Mouse (Mus musculus) left cerebral cortex, adult 2 months (tissue): ENCODE results near the gene Sdhc. TPM values are rescaled to one million over a fixed set of nuclear protein-coding genes. Genes with fewer than 3 reads are reported as not detected.
A peak's percentile ranks its signal among the peaks of the same experiment; 100 is the strongest.
"Not testable (repeated sequence)": the region's sequence is repeated elsewhere in the genome, so short reads cannot be mapped to it uniquely, and the experiment has no call there.

ENCODE experiments used
- DNase-seq, 2 experiments: peaks; one replicate each; pipeline ENCODE4 v3.0.0; 2021 to 2022; ENCODE audit warnings: low spot score in 2 of 2, mixed read lengths in 1 of 2; ENCODE audit errors: extremely low spot score in 1 of 2
- H3K27ac ChIP-seq: fragments of 200-600 bp; 2 replicates; pipeline ENCODE4 v1.8.1; 2022
- H3K4me3 ChIP-seq: fragments of 200-600 bp; 2 replicates; pipeline ENCODE4 v1.8.1; 2022
- CTCF ChIP-seq: fragments of 200-600 bp; IDR thresholded peaks from 2 replicates; pipeline ENCODE4 v1.8.1; 2022; ENCODE audit warnings: antibody characterized with exemption, mild to moderate bottlenecking, moderate library complexity
- intact Hi-C: fragments of 180-260 bp; cut with DNase I; formaldehyde crosslinking; loops from one replicate; pipeline ENCODE4 v1.15.1; 2025
- microRNA-seq, 2 experiments: library from miRNA; unstranded; fragments of <30 nt; microRNA quantifications; one replicate each; pipeline ENCODE4 v1.2.0; 2021
- total RNA-seq, 2 experiments: library from RNA; stranded (reverse); gene quantifications; 2 replicates each; pipeline ENCODE4 v1.2.3; 2021

Gene Sdhc
- total RNA-seq, 2 experiments from 2014 or later, result 194 to 195 TPM

GRCm38 (mm10) chr1:171090761-171091160 is 59.6 kb downstream of the Sdhc start:
- intact Hi-C loops, result no loop called here
- no peak for DNase-seq
- no peak for TF ChIP-seq CTCF
- Histone ChIP-seq H3K4me3 (no peak overlapping the region), H3K27ac (no peak overlapping the region)

- H3K27ac ChIP-seq, result no peak overlapping the region
- no peak for TF ChIP-seq CTCF
- no peak for DNase-seq
- no peak overlapping the region for H3K4me3 ChIP-seq
- intact Hi-C loops, result no loop called here
Observed at GRCm38 (mm10) chr1:171089891-171090290, 60.5 kb downstream of the Sdhc start.

GRCm38 (mm10) chr1:171088237-171088869 is 62.0 kb downstream of the Sdhc start:
- H3K4me3 ChIP-seq, intact Hi-C loops: not testable (repeated sequence)

GRCm38 (mm10) chr1:171085718-171086117 is 64.7 kb downstream of the Sdhc start:
- H3K27ac ChIP-seq, result no peak overlapping the region
- DNase-seq, result no peak
- peak overlapping the region; percentile 39 for H3K4me3 ChIP-seq
- intact Hi-C loops, result no loop called here
- TF ChIP-seq CTCF, result no peak

More at GRCm38 (mm10) chr1:171088237-171088869, 62.0 kb downstream of the Sdhc start:
- DNase-seq, H3K27ac ChIP-seq: not testable (repeated sequence)

- H3K27ac ChIP-seq, intact Hi-C loops, H3K4me3 ChIP-seq, DNase-seq: not testable (repeated sequence)
Observed at GRCm38 (mm10) chr1:171081512-171082231, 68.7 kb downstream of the Sdhc start.

GRCm38 (mm10) chr1:171079825-171080224 is 70.6 kb downstream of the Sdhc start:
- H3K27ac ChIP-seq, intact Hi-C loops, H3K4me3 ChIP-seq, DNase-seq: not testable (repeated sequence)

GRCm38 (mm10) chr1:171079345-171079744 is 71.1 kb downstream of the Sdhc start:
- H3K4me3 ChIP-seq, H3K27ac ChIP-seq, DNase-seq, intact Hi-C loops: not testable (repeated sequence)

- DNase-seq, H3K4me3 ChIP-seq, H3K27ac ChIP-seq, intact Hi-C loops: not testable (repeated sequence)
Observed at GRCm38 (mm10) chr1:171078419-171078818, 72.0 kb downstream of the Sdhc start.

- intact Hi-C loops, H3K27ac ChIP-seq: not testable (repeated sequence)
- peak; percentile 38 to 39 for DNase-seq
- H3K4me3 ChIP-seq, result peak overlapping the region; percentile 42
Observed at GRCm38 (mm10) chr1:171077955-171078354, 72.4 kb downstream of the Sdhc start.

- DNase-seq, intact Hi-C loops, H3K4me3 ChIP-seq, H3K27ac ChIP-seq: not testable (repeated sequence)
Observed at GRCm38 (mm10) chr1:171077192-171077591, 73.2 kb downstream of the Sdhc start.

Small RNA genes within 50 kb of the gene (microRNA-seq; reads per million reads assigned to microRNA genes)
- 0 reads per million in 2 experiments for gene Gm27844

Other genes with a start within 250 kb of the Sdhc start
- gene Fcrlb, start 237.7 kb downstream of the Sdhc start, total RNA-seq, result under 1 TPM; 0.97 to 0.98 TPM
- not detected for gene Fcrla, start 223.0 kb downstream of the Sdhc start, total RNA-seq
- gene Fcgr2b, start 174.1 kb downstream of the Sdhc start, total RNA-seq, result 1 to 10 TPM; 4.7 to 5.0 TPM
- under 1 TPM in 1 of 2 experiments, not detected in 1; 0.36 TPM for gene Fcgr4, start 131.7 kb downstream of the Sdhc start, total RNA-seq
- 10 to 100 TPM; 11.6 to 14.3 TPM for gene Fcgr3, start 85.7 kb downstream of the Sdhc start, total RNA-seq
- 1 to 10 TPM in 1 of 2 experiments, not detected in 1; 1.5 TPM for gene Cfap126, start 36.7 kb downstream of the Sdhc start, total RNA-seq
- not detected for gene Mpz, start 108 bp upstream of the Sdhc start, total RNA-seq
- 100 to 1,000 TPM in 1 of 2 experiments, 10 to 100 TPM in 1; 76.7 to 113 TPM for gene Pcp4l1, start 45.7 kb upstream of the Sdhc start, total RNA-seq
- under 1 TPM; 0.19 to 0.23 TPM for gene Nr1i3, start 63.4 kb upstream of the Sdhc start, total RNA-seq
- 10 to 100 TPM; 86.4 to 91.2 TPM for gene Tomm40l, start 71.9 kb upstream of the Sdhc start, total RNA-seq
- gene Apoa2, start 74.5 kb upstream of the Sdhc start, total RNA-seq, result 1 to 10 TPM; 1.5 to 2.2 TPM
- gene Fcer1g, start 83.8 kb upstream of the Sdhc start, total RNA-seq, result 10 to 100 TPM; 12.6 to 14.4 TPM
- gene Adamts4, start 99.8 kb upstream of the Sdhc start, total RNA-seq, result 1 to 10 TPM; 6.7 to 8.6 TPM
- gene Ndufs2, start 100.8 kb upstream of the Sdhc start, total RNA-seq, result 100 to 1,000 TPM; 267 to 272 TPM
- gene B4galt3, start 119.7 kb upstream of the Sdhc start, total RNA-seq, result 10 to 100 TPM; 57.0 to 69.2 TPM
- 10 to 100 TPM; 26.0 to 32.1 TPM for gene Ppox, start 130.6 kb upstream of the Sdhc start, total RNA-seq
- gene Usp21, start 137.4 kb upstream of the Sdhc start, total RNA-seq, result 10 to 100 TPM; 59.8 to 65.7 TPM
- gene Ufc1, start 144.4 kb upstream of the Sdhc start, total RNA-seq, result 100 to 1,000 TPM; 101 to 108 TPM
- gene Dedd, start 178.5 kb upstream of the Sdhc start, total RNA-seq, result 10 to 100 TPM; 40.4 to 40.9 TPM
- 10 to 100 TPM; 43.3 to 44.3 TPM for gene Nit1, start 195.0 kb upstream of the Sdhc start, total RNA-seq
- gene Pfdn2, start 195.1 kb upstream of the Sdhc start, total RNA-seq, result 100 to 1,000 TPM; 186 to 191 TPM
- 1 to 10 TPM; 6.2 to 7.1 TPM for gene Klhdc9, start 210.2 kb upstream of the Sdhc start, total RNA-seq
- gene Nectin4, start 219.5 kb upstream of the Sdhc start, total RNA-seq, result 1 to 10 TPM; 3.0 to 3.1 TPM
- gene Arhgap30, start 238.4 kb upstream of the Sdhc start, total RNA-seq, result 1 to 10 TPM; 2.0 to 2.2 TPM